Mouse (Mus musculus) spleen, postnatal 36 days (tissue): ENCODE measurements around the gene Zmynd11.

Experiments
- DNase-seq, 2 experiments: peaks; one replicate each; pipeline ENCODE4 v3.0.0; 2022; ENCODE audit warnings: low spot score in 2 of 2, mixed read lengths in 1 of 2

The Zmynd11 gene

DNA sequence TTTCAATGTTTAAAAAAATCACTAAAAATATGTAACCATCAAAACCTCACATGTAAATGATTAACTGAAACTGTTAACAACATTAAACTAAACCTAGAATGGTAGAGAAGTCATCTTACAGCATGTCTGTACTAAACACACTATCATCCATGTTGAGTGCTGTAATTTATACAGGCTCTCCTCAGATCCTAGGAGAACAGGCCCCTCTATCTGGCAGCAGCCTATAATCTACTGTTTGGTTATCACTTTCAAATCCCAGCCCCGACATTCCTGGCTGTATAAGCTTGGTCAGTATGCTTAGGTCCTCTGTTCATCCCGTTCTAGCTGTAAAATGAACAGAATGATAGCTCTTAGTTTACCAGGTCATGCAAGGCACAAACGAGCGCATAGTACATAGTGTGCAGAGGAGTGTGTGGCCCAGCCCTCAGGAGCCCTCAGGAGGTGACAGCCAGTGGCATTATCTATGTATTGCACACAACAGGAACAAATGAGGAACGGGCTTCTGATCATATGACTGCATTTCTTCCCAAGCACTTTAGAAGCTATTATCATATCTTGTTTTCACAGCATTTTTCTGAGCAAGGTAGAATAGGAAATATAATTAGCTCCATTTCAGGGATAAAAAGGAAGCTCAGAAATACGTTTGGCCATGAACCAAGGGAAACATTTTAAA lies 51.5 kb downstream of the Zmynd11 start:
- no peak for DNase-seq

DNA sequence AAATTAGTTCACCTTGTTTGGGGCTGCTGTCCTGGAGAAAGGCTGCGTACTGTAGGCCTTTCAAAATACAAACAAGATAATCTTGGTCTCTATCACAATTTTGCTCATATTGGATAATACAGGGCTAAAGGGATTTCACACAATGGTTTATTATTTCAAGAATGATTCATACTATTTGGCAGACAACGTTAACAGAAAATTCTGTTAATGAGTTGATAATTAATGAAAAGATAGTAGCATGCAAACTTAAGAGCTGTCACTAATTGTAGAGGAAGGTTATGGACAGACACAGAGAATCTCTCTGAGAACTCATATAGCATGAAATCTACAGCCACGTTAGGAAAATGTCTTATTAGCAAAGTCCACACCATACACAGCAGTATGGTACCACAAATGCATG lies 52.2 kb downstream of the Zmynd11 start:
- no peak for DNase-seq

DNA sequence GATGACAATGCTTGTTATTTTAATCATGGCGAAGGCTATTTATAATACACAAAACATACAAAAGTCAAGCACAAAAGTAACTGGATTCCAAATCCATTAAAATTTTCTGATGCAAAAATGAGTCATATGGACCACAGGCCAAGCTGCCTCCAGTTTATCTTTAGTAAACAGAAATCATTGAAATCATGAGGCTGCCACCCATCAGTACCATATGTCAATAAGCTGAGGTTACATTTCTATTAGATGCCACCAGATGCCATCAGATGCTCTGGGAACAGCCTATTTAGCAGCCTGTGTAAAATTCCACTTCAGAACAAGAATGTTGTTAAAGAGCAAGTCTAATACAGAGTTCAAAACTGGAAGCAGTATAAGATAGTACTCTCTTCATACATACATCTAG lies 52.7 kb downstream of the Zmynd11 start:
- no peak for DNase-seq

DNA sequence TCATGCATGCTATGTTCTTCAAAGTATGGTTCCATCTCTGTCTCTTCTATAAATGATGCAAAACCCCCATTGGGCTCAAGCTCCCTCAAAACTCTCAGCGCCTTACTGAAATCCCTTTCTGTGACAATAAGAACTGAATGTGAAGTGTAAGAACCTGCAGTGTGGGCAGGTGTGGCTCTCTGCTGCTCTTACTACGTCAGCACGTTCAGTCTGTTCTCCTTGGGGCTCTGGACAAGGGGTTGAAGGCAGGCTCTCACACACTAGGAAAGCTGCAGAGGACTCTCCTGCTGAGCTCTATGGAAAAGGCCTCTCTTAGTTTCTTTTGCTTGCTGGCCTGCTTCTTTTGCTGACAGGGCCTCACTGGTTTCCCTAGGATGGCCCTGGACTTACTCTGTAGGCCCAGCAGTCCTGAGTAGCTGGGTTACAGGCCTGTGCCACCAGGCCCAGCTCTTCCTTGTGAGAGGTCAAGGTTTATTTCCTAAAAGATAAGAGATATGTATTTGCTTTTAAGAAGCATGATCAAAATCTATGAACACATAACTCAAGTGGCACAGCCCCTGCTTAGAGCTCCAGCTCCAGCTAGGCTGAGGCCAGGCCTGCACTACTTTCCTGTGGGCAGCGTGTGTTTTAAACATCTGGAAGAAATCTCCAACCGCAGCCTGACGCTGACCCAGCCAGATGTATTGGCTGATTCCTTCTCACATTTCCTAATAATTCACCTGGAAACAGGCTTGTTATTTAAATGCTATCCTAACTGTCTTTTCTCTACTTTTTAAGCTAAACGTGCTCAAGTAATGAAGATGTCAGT lies 56.5 kb downstream of the Zmynd11 start:
- no peak for DNase-seq

DNA sequence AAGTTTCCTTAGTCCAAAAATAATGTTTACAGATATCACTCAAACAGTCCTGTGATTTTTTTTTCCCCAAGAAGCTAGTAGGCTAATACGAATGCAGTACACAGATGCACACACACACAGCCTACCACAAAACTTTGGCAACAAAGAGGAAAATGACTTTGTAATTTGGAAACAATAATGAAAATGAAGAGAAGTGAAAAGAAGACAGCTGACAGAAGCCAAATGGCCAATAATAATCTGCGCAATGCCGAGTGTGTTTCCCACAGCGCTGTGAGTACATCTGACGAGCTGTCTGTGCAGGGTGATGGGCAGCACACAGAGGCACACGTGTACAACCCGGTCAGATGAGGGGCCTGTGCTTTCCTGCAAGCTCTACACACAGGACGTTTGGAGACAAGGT lies 58.4 kb downstream of the Zmynd11 start:
- no peak for DNase-seq

DNA sequence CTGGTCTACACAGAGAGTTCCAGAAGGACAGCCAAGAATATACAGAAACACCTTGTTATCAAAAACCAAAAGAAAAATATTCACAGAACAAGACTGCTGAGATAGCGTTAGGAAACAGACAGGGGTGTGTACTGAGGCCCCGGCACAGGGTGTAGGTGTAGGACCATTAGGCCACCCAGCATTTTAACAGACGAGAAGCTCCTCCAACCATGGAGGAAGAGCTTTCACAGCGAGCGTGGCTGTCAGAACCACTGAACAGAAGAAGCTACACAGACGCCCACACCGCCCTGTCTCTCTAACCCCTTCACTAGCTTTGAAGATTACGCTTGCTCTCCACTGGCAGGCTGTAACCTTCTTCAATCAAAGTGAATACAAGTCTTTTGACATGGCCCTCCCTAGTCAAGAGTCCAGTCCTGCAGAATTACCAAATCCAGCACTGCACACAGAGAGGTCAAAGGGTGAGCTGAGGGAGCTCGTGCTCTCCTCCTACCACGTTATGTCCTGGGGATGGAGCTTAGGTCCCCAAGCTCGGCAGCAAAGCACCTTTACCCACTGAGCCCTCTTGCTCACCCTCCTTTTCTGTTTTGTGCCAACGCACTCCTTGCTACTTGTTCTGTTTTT lies 62.4 kb downstream of the Zmynd11 start:
- DNase-seq, result no peak

DNA sequence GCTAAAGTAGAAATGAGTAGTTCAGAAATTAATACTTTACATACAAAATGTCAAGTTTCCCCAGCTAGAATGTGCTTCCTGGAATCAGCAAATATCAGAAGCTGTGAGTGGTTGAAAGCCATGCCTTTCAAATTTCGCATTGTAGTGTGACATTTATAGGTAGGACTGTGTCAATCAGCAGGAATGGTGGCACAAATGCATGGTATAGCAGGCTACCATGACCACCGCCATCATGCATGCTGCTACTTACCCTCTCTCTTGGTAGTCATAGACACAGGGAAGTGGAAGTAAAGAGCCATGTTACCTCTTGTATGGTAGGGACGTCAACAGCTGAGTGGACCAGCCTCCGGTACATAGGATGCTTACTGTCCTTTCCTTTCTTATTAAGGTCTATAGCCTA lies 67.8 kb downstream of the Zmynd11 start:
- no peak for DNase-seq

DNA sequence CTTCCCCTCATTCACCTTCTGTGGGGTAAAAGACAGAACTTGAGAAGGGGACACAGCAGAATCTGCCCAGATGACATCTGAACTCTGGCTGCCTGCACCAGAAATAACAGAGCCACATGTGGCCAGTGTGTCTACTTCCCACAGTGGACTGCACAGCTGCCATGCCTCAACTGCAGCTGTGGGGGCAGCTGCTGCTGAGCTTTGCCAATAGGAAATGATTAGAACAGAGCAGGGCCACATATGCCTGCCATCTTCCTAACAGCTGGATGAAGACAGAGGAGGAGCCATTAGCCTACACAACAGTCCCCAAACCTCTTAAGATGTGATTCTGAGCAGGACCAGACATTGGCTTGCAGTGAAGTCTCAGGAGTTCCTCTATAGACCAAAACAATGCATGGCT lies 69.3 kb downstream of the Zmynd11 start:
- DNase-seq, result no peak

DNA sequence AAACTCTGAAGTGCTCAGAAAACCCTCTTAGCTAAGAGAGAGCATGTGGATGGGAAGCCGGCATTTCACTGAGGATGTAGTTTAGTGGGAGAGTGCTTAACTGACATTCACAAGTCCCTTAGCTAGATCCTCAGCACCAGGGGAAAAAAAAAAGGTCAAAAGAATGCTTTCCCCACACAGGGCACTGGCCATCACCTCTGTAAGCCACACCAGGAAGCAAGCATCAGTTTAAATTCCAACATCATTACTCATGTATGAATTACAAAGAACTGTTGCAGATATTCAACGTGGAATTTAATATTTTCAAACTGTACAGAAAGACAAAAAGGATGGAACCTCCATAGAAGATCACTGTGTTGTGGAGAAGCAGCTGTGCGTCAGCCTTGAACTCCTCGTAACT lies 69.7 kb downstream of the Zmynd11 start:
- DNase-seq, result no peak

DNA sequence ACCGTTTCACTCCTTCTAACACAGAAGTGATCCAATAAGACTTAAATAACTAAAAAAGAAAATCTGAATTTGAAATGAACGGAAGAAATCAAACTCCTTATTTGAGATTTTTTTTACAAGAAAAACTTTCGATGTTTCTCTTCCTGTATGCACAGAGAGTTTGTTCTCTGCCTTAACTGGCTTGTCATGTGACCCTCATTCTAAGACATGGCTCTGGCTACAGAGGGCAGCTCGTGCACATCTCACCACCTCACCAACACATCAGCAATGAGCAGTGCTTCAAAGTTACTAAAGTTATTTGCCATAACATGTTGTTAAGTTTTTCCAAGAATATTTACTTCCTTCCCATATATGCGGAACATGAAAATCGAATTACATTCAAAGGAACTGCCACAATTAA lies 70.5 kb downstream of the Zmynd11 start:
- no peak for DNase-seq

DNA sequence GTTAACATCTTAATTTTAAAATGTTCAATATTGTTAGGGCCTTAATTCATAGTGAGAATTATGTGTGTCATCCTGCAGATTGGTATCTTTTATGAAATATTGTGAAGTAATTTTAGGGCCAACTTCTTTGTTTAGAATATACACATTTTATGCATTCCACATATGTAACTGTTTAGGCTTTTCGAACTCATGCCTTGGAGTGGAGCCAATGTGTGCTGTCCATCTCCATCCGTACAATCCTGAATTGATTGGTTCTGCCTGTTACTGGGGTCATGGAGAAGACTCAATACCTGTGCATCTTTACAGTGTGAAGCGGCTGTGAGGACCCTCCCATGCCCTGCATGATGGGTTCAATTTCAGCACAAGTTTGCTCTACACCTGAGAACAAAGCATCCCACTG lies 72.3 kb downstream of the Zmynd11 start:
- no peak for DNase-seq

DNA sequence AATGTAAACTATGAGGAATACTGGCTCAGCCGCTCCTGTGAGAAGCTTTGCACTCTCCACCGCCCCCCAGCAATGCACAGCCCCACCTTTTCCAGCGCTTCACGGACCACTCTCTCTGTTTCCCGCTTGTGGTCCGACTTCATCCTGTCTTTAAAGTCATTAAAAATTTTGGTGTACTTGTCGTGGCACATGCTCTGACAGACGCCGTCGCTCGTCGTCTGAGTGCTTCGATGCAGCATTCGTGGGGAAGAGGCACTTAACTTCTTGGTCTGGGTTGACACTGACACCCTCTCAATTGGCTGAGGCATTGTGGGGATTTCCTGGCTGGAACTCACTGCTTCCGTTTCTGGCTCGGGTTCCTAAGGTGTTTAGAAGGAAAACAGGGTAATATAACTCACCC lies 75.8 kb downstream of the Zmynd11 start:
- no peak for DNase-seq

DNA sequence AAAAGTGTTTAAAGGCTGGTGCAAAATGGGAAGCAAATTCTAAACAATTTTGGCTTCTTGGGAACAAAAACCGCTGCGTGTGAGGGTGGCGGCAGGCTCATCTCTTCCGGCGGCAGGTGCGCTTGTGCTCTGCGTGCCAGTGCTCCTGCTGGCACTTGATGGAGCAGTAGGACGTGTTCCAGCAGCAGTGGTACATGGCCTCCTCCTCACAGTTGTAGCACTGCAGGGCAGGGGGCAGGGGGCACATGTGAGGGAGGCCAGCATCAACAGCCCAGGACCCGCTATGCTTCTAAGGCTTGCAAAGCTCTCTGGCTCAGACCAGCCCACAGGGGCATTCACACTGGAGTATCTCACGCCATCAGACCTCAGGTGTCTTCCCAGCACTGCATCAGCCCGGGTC lies 78.4 kb downstream of the Zmynd11 start:
- no peak for DNase-seq

DNA sequence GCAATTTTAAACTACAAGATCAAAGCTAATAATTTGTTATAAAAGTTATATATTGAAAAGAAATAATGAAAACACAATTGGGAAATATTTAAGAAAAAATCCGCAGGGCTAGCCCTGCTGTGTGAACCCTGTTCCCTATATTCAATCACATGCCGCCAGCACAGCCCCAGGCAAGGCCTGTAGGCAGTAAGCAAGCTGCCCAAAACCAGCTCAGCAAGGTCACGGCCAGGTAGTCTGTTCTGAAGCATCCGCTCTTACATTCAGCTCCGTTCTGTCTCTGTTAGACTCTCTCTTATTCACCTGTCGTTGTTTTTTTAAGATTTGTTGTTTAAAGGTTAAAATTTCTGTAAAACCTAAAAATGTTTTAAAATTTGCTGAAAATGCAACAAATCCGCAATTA lies 78.9 kb downstream of the Zmynd11 start:
- DNase-seq, result no peak

DNA sequence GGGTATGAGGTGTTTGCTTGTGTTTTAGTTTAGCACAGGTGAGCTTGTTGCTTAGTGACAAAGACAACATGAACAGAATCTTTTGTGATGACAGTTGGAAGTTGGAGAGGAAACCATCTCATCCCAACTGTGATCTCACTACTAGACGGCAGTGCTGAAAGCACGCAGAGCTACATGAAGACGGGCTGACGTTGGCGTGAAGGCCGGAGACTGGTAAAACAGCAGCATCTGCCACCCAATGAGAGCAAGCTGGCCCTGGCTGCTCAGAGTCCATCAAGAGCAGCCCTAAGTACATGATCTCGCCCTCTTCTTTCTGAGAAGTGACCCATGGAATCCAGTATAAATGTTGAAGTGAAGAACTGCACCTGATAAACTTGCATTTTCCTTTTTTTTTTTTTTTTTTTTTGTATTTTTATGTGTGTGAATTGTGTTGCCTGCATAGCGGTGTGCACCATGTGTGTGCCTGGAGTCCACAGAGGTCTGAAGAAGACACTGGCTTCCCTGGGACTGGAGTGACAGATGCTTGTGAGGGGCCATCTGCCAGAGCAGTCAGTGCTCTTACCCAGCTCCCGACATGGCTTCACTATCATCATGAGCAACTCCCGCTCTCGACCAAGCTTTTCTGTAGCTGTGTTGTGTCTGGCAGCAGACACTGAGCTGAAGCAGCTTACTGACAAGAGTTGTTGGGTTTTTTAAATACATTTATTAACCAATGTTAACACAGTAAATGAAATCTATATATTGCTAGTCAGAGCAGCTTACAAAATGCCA lies 80.8 kb downstream of the Zmynd11 start:
- no peak for DNase-seq

DNA sequence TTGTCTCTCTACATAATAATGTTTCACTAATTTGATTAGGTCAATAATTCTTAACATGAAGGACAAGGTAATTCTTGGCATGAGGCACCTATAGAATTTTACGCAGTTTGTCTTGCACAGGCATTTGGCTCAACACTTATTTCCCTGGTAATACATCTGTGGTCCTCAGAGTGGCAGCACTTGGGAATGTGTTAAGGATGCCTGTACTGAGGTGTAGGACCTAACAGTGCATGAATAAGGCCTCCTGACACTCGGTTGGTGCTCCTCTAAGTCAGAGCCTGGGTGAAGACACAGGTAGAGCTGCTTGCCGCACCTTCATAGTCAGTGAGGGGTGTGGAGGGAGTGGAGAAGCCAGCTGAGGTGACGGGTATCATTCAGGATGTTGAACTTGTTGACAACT lies 81.8 kb downstream of the Zmynd11 start:
- no peak for DNase-seq

DNA sequence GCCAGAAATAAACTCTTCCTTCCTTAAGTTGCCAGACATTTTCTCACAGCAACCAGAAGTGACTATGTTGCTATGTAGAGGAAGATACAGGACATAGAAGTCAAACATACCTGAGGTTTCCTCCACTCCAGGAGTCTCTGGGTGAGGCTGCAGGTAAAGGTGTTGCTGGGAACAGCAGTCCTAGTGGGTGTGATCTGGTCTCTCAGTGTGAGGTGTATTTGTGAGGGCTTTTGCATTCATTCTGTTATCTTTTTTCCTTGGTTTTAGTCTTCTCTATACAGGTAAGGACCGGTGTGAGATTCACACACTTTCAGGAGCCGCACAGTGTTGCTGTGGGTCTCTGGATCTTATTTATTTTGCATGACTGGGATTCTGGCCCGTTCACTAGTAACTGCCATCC lies 83.6 kb downstream of the Zmynd11 start:
- no peak for DNase-seq

DNA sequence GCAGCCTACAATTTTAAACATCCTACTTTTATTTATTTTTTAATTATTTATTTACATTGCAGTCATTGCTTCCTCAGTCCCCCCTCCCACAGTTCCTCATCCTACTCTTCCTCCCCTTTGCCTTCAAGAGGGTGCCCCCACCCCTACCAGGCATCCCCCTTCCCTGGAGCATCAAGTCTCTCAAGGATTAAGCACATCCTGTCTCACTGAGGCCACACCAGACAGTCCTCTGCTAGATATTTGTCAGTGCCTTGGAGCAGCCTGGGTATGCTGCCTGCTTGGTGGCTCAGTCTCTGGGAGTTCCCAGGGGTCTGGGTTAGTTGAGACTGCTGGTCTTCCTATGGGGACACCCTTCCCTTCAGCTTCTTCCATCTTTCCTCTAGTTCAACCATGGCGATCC lies 91.0 kb downstream of the Zmynd11 start:
- DNase-seq, result no peak

DNA sequence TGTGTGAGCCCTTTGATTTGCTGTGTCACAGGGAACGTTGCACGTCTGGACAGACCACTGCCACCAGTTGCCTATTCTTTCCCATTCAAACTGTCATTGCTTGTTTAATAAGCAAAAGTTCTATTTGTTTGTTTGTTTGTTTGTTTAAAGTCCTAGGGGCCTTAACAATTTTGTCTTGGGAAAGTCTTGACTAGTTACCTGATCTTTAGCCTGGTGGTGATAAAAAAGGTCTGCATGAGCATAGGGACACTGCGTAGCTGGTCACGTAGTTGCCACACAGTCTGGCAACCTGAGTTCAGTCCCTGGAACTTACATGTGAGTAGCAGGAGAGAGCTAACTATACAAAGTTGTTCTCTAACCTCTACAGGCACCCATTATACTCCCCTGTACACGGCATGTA lies 95.9 kb downstream of the Zmynd11 start:
- no peak for DNase-seq

DNA sequence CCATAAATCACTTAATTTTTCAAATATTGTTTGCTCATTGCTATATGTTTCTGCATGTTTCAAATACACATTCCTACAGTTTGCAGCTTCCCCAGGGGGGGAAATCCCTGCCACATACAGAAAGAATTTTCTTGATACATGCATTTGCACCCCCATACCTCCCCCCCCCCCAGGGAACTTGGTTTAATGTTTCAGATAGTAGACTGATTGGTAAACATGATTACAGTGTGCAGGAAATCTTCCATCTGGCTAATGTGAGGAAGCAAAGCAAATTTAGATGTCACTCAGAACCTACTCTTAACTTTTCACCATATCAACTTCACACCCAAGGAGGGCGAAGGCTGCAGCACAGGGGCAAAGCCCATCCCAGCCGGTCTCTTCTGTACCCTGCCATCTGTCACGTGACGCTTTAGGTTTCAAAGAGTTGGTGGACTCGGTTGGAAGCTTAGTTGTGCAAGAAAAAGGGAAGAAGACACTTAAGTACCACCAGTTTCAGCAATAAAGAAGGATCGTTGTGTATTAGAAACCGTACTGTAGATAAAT lies 97.1 kb downstream of the Zmynd11 start:
- DNase-seq, result no peak

DNA sequence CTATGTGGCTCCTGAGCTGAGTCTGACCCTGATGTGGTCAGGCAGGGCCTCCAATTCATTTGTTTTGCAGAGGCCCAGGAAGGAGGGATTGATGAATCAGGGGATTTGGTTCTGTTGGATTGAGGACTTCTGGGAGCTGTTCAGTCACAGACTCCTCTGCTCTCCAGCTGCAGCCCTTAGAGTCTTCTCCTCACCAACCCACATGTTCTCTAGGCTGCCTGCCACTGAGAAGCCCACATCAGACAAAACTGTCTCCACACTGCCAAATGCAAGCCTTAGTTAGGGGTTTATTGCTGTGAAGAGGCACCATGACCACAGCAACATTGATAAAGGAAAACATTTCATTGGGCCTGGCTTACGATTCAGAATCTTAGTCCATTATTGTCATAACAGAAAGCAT lies 101.5 kb downstream of the Zmynd11 start:
- no peak for DNase-seq

DNA sequence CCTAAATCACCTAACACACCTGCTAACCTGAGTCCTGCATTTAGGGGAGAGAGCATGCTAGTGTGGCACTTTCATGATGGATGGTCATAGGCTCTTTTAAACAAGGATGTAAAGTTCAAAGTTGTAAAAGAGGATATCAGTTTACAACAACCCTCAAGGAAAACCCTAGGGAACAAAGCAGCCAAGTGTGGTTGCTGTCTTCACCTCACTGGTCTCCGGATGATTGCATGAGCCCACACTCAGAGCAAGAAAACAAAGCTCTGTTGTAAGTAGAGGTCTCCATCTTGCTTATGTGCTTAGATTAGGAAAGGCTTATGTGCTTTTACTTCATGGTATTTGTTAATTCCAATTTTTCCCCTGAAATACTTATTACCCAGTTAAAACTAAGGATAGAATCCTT lies 104.4 kb downstream of the Zmynd11 start:
- no peak for DNase-seq
